Mouse (Mus musculus) cortical plate, adult 2 months (tissue): ENCODE measurements around the gene Clec4f. TPM values are rescaled to one million over a fixed set of nuclear protein-coding genes. Genes with fewer than 3 reads are reported as not detected.

Experiments
- H3K27ac ChIP-seq: fragments of 200-500 bp; 2 replicates; pipeline ENCODE4 v1.5.1; 2012; ENCODE audit warnings: low read length, control low read depth, inconsistent platforms; ENCODE audit not compliant: insufficient read depth
- H3K4me1 ChIP-seq: fragments of 200-500 bp; 2 replicates; pipeline ENCODE4 v1.6.1; 2011; ENCODE audit warnings: low read length; ENCODE audit not compliant: control insufficient read depth, insufficient read depth
- H3K4me3 ChIP-seq: fragments of 200-500 bp; 2 replicates; pipeline ENCODE4 v1.5.1; 2011; ENCODE audit warnings: mild to moderate bottlenecking, low read length, control low read depth; ENCODE audit not compliant: insufficient read depth
- CTCF ChIP-seq: fragments of 200-500 bp; IDR thresholded peaks from 2 replicates; pipeline ENCODE4 v1.5.1; 2011; ENCODE audit warnings: mild to moderate bottlenecking, control low read depth, low read length; ENCODE audit not compliant: insufficient read depth; ENCODE audit errors: extremely low read depth
- POLR2A ChIP-seq: fragments of 200-500 bp; IDR thresholded peaks from 2 replicates; pipeline ENCODE4 v1.6.1; 2011; ENCODE audit warnings: mild to moderate bottlenecking, low read length, control low read depth; ENCODE audit not compliant: insufficient read depth; ENCODE audit errors: extremely low read depth
- polyA plus RNA-seq: library from polyadenylated mRNA; depleted of rRNA; stranded (reverse); fragments of >200 nt; gene quantifications from 2 replicates; pipeline ENCODE4 v1.2.3, GENCODE M21; 2012; rRNA removed

Clec4f gene
- polyA plus RNA-seq = not detected in 2 replicates

DNA sequence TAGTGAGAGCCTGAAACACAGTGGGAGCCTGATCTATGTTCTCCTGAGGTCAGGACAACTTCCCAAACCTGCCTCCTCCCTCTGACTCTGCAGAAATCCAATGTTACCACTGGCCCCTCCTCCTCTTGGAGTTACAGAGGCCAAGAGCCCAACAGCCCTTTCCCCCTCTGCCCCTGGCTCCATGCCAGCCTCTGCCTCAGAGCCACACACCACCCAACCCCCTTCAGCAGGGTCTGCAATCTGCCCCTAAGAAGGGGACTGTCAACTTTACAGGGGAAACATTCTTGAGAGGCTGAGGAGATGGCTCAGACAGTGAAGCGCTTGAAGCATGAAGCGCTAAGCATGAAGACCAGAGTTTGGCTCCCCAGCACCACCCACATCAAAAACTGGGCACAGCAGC is at the start of gene Clec4f:
TSS of gene Clec4f (minus strand) at position 101 of the 400 bp plus-strand sequence.
- TF ChIP-seq POLR2A = no peak
- H3K27ac ChIP-seq = no peak within 1 kb of the TSS
- no peaks in the 10 kb centered on the region for H3K4me1 ChIP-seq
- H3K4me3 ChIP-seq = no peak within 1 kb of the TSS

DNA sequence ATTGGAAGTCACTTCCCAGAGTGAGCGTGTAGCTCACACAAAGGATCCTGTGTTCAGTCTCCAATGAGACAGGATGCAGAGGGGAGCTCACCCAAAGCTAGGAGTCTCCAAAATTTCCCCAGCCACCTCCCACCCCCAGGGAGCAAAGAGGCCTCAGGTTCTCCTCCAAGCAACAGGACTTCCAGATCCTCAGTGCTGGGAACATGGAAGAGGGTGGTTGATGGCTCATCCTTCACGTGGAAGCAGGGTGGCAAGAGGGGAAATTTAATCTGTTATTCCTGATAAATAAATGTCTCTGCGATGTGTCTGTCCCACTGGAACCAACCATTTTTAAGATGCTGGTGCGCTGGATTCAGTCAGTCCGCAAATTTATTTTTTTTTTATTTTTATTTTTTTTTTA is 48.7 kb upstream of the Clec4f start:
- TF ChIP-seq CTCF (no peak), POLR2A (no peak)
- Histone ChIP-seq H3K4me1 (no peaks in the 10 kb centered on the region), H3K4me3 (no peak overlapping the region), H3K27ac (no peak overlapping the region)

DNA sequence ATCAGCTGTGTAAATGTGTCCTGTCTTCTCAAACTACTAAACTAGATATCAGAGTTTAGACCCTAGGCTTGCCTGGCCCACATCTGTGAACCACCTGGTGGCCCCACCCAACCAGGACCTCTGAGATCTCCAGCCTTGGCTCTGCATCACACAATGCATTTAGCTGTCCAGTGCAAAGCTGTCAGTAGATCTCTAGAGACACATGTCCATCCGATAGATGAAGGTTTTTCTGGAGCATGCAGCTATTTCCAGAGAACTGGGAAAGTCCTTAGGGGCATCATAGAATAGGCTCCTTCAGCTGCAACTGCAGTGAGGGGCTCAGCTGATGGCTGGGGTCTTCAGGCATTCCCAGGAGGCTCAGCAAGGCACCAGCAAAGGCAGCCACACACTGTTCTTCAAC is 48.3 kb upstream of the Clec4f start:
- TF ChIP-seq CTCF (no peak), POLR2A (no peak)
- Histone ChIP-seq H3K27ac (no peak overlapping the region), H3K4me3 (no peak overlapping the region), H3K4me1 (no peaks in the 10 kb centered on the region)

DNA sequence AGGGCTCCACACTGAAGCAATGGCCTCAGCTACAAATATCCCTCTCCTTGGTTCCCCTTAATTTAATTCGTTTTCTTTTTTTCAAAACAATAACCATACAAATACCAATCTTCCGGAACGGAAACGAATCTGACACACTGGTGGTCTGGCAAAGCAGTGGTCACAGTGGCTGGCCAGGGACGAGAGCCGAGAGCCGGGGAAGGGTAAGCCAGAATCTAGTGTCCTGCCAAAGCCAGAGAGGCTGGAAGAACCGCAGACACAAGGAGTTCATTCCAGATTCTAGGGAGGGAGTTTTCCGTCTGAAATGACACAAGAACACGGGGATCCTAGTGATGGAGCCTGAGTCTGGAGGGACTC is 47.7 kb upstream of the Clec4f start:
- H3K4me3 ChIP-seq = no peak overlapping the region
- H3K4me1 ChIP-seq = no peaks in the 10 kb centered on the region
- TF ChIP-seq CTCF (no peak), POLR2A (no peak)

DNA sequence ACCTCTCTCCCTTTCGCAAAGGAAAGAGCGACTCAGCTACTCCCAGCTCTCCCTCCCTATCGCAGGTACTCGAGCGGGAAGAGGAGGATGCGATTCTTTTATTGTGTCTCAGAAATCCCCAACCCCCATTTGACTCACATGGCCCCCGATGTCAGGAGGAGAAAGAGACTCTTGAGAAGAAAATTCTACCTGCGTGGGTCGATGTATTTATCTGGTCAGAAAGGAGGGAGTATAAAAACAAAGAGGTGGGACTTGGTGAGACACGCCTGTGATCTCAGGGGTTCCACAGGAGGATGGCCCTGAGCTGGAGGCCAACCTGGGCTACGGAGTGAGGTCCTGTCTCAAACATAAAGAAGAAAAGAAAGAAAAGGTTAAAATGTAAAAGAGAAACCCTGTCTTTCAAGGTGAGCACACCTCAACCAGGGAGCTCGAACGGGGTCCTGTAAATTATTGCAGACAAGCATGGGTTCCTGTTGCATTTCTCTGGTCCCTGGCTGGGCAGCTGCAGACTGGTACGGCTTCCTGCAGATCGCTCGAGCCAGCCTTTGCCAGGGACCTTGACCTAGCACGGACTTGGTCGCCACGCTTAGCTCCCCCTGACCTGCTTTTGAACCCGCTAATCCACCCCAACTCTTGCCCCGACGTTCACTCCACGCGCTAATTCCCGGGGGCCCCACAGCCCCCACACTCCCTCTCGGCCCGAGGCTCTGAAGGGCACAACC is 47.2 kb upstream of the Clec4f start:
- H3K27ac ChIP-seq = no peak overlapping the region
- TF ChIP-seq POLR2A (no peak), CTCF (no peak)
- H3K4me3 ChIP-seq = no peak overlapping the region

More for the DNA sequence above, 47.7 kb upstream of the Clec4f start:
- no peak overlapping the region for H3K27ac ChIP-seq

DNA sequence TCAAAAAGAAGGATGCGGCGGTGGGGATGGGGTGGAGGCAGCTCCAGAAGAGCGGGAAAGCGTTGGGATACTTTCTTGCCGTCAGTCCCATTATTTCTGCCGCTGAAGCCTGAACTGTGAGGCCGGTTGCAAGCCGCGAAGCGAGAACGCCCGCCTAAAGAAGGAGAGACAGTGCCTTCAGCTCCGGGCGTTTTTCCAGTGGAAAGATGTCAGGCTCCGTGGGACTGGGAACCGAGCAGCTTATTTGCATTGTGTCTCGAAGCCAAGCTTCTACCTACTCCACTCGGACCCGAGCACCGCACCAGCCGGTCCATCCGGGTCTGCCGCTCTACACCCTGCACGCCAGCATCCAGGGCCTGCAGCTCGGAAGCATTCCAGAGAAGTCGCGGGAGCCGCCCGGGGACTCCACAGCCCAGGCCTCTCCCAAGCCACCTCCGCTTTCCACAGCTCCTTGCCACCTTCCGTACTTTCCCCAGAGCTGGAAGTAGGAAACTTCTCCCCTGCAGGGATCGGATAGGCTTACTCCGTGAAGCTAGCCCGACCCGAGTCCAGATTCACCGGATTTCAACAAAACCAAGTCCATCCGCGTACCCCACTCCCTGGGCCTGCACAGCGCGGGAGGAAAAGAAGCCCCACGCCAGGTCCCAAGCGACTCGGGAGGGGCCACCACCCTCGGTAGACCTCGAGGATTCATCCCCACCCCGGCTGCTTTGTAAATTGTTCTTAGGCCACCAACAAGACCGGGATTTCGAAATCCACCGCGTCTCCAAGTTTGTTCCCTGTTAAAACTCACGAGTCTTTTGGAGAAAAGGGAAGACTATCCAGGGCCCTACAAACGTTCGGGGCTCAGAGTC is 46.4 kb upstream of the Clec4f start:
- Histone ChIP-seq H3K27ac (no peak overlapping the region), H3K4me3 (no peak overlapping the region), H3K4me1 (no peaks in the 10 kb centered on the region)
- TF ChIP-seq POLR2A (no peak), CTCF (no peak)

More for the DNA sequence above, 47.2 kb upstream of the Clec4f start:
- no peaks in the 10 kb centered on the region for H3K4me1 ChIP-seq

- H3K27ac ChIP-seq = no peak overlapping the region
- H3K4me1 ChIP-seq = no peaks in the 10 kb centered on the region
- TF ChIP-seq POLR2A = no peak
- TF ChIP-seq CTCF = no peak
- no peak overlapping the region for H3K4me3 ChIP-seq
Observed at GRCm38 (mm10) chr6:83701001-83701400, 45.0 kb upstream of the Clec4f start.

DNA sequence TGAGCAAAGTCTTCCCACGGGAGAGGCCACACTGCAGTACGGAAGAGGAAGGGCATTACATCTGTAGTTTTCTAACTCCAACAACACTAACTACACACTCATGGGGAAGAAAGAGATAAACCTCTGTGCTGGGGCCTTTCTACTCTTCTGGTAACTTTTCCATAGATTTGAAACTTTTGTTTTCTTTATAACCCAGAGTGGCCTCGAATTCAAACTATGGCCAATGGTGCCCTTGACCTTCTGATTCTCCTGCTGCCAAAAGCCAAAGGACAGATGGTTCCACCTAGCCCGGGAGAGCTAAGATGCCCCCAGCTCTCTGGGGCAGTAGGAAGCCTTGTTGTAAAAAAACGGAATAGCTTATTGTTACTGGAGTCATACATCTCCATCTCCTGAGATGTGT is 44.0 kb upstream of the Clec4f start:
- Histone ChIP-seq H3K4me1 (no peaks in the 10 kb centered on the region), H3K27ac (no peak overlapping the region), H3K4me3 (no peak overlapping the region)
- TF ChIP-seq POLR2A = no peak
- no peak for TF ChIP-seq CTCF

DNA sequence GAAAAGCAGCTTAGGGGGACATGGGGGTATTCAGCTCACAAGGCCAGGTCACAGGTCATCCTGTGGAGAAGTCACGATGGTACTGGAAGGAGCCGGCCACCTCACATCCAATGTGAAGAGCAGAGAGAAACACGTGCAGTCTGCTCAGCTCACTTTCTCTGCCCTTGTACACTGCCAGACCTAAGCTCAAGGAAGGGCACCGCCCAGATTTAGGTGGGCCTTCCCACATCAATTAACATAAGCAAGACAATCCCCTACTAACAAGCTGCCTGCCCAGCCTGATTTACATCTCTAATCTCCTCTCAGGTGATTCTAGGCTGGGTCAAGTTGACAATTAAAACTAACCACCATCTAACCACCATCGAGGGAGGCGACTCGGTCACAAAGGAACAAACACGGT is 41.9 kb upstream of the Clec4f start:
- no peaks in the 10 kb centered on the region for H3K4me1 ChIP-seq
- no peak overlapping the region for H3K4me3 ChIP-seq
- no peak overlapping the region for H3K27ac ChIP-seq
- TF ChIP-seq POLR2A (no peak), CTCF (no peak)

DNA sequence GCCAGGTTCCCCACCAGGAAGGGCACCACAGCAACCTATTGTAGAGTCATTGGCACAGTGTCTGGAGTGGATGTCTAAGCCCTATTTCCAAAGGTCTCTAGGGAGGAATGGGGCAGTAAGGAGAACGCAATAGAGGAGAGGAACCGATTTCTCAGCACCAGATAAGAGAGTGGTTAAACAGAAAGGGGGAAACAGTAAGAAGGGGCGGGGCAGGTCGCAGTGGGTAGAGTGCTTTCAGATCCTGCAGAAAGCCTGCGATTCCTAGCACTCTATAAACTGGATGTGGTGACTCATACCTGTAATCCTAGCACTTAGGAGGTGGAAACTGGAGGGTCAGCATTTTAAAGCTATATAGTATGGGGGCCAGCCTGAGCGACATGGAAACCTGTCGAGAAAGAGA is 40.7 kb upstream of the Clec4f start:
- no peak overlapping the region for H3K27ac ChIP-seq
- H3K4me1 ChIP-seq = no peaks in the 10 kb centered on the region
- TF ChIP-seq CTCF (no peak), POLR2A (no peak)
- H3K4me3 ChIP-seq = no peak overlapping the region
